Mouse (Mus musculus) thymus, postnatal 4 days (tissue): ENCODE measurements around the gene Tmem236.

ENCODE experiments used
- DNase-seq: peaks from one replicate; pipeline ENCODE4 v3.0.0; 2021

Gene Tmem236

DNA sequence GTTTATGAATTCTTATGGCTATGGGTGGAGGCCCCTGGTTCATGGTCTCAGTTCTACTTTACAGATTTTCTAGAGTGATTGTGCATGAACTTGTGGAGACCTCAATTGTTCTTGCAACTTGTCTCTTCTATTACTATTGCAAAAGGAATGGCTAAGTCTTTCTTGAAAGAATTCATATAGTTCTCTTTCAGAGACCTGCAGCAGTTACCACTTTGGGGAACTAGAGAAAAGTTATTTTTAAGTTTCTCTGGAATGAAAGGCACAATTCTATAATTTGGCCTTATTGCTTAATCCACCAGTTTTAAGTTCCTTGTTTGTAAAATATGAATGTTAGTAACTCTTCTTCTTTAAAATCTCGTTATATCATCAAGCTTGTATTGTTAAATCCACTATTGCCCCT lies 87.8 kb downstream of the Tmem236 start:
- DNase-seq: no peak

DNA sequence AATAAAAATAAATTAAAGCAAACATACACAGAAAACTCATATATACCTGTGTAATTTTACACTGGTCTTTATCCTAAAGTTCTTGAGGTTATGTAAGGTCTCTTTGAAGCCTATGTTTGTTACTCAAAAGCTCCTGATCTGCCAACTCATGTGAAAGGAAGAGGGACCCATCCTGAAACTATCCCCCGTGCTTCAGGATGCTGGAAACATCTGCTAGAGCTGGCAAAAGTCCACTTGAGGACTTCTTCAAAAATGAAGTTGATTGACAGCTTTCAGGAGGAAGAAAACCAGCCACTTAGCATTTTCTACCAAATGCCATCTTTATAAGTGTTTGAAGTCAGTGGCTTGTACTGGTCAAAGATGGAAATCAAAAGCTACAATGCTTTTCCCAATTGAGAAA lies 94.8 kb downstream of the Tmem236 start:
- DNase-seq: no peak
